Mouse (Mus musculus): ENCODE results near the gene Nrxn1.
"Not testable (repeated sequence)": the region's sequence is repeated elsewhere in the genome, so short reads cannot be mapped to it uniquely, and the experiment has no call there.

The Nrxn1 gene

DNA sequence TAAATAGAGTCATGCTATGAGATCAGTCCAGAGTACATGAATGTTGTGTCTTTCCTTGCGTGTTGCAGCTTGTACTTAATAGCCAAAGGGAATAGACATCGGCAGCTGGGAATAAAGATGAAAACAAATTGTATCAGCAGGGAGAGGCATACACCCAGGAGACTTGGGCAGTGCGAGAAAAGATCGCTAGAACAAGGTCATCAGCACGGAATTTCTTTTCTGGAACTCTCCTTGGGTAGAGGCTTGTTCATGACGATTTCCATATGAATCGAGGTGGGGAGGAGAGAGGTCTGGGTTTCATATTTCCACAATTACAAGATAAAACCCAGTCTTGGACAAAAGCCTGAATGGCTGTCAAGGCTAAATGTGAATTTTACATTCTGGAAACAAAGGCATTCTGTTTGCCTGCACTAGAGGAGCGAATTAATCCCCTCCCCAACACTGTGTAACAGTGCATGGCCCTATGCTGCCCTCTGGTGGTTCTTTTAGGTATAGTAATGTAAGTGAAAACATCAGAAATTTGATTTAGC lies 508.1 kb downstream of the Nrxn1 start:
- DNase-seq (ENCODE audit: inconsistent age in 2 of 2, low spot score in 1 of 2) = peak; percentile 11 to 83

DNA sequence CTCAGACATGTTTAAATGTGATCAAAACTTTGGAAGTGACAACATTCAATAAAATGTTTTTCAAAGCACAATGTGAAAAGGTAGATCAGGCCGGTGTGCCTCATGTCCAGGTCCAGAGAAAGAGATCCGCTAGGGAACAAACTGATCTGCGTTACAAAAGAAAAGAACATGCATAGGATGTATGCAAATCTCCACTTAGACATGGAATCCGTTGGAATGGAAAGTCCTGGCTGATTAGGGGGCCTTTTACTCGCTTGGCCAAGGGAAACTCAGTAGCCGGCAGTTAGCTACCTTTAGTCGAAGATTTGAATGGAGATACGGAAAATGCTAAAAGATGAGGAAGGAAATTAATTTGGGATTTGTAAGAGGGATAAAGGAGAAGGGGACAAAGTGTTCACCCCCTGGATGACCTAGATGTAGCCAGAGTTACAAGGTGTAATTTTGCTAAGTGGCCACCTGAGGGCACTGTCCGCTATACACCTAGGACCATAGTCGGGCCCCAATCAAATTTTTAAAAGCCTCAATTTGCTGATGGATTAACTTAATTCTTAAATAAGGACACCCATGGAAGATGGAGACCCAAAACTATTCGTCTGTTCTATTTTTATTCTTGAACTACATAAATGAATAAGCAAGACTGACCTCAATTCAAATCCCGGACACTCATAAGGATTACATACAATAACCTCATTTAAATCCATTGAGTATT lies 508.9 kb downstream of the Nrxn1 start:
- peak in 1 of 2 experiments; percentile 63 for DNase-seq (ENCODE audit: inconsistent age in 2 of 2, low spot score in 1 of 2)

DNA sequence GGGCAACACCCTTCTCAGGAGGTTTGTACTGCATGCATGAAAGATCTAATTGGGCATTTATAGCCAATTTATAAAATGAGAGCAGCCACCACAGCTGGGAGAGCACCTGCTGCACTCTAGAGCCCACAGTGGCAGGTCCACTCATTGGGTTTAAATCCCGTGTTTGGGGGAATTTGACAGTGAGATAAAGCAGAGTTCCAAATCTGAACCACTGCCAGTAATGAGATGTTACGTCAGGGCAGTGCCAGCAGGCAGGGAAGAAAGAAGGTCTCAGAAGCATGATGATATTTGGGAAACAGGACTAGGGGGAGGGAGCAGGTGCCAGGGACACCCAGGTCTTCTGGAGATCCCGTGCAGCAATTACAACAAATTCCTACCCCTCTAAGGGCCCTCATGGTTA lies 509.7 kb downstream of the Nrxn1 start:
- peak in 1 of 2 experiments; percentile 26 for DNase-seq (ENCODE audit: inconsistent age in 2 of 2, low spot score in 1 of 2)

DNA sequence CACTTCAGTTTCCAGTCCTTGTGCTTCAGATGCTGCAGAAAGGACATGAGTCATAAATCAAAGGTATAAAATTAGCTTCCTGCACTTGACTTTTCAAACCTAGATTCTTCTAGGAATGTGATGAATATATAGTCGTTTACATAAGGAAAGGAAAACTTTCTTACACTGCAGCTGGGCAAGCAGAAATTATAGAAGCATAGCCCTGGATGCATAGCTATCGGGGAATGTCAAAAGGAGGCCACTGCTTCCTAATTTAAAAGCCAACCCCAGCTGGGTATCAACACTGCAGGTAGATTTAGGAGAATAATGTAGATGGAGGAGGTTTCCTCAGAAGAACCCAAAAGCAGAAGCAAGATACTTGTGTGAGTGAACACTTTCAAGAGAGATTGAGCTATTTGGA lies 523.0 kb downstream of the Nrxn1 start:
- no peak for DNase-seq (ENCODE audit: inconsistent age in 2 of 2, low spot score in 1 of 2)

DNA sequence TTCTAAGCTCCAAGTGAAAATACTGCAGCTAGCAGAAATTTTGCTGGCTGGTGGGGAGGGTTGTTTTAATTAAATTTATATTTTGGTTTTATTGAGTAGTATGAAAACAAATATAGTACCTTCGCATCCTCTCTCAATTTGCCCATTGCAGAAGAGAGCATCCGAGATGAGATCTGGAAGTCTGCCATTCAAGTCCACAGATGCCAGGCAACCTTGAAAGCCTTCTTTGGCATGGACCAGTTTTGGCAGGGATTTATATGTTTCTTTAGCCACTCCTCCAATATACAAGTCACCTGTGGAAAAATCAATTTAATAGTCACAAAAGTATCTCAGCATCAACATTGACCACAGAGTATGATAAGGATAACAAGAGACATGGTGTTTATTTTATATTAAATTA lies 527.7 kb downstream of the Nrxn1 start:
- no peak for DNase-seq (ENCODE audit: inconsistent age in 2 of 2, low spot score in 1 of 2)

DNA sequence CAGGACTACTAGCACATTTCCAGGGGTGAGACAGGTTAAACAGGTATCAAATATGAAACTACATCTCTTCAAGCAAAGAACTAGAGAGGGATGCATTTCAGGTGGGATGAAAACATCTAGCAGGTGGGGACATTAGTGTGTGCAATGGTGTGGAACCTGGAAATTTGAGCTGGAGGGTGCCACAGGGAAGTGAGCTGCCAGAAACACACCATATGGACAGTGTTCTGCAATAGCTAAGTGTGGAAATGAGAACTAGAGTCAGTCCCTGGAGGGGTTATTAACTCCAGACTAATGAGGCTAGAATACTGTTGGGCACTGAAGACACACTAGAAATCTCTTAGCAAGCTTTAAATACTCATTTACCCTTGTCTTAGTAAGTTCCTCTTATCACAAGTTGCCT lies 536.5 kb downstream of the Nrxn1 start:
- no peak for DNase-seq (ENCODE audit: inconsistent age in 2 of 2, low spot score in 1 of 2)

DNA sequence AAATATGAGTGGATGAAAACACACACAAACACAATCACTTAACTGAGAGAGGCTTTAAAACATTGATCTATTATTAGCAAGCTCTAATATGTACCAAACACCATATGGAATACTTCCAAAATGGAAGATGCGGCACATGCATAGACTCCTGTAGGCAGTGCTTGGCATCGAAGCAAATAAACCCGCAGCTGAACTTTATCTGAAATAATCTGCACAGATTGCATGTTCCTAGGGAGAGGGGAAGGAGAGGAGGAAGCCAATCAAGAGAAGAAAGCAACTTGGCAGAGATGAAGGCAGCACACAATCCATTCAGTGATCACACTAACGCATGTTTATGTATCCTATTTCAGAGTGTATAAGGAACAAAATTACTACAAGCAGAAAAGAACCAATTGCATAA lies 542.5 kb downstream of the Nrxn1 start:
- DNase-seq (ENCODE audit: inconsistent age in 2 of 2, low spot score in 1 of 2) = no peak

DNA sequence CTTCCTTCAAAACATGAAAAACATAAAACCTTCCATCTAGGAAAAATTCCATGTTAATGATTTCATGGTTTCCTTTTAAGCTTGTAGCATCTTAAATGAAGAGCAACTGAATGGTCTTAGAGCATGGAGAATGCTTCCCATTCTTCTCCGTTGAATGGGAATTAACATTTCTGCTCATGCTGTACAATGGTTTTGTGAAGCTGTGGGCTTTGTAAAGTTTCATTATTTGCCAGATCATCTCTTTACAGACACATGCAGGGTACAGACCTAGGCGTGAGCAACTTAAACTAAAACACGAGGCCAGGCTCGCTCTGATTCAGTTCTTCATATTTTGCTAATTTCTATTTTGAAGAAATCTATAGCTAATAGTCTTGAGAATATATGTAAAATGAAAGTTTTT lies 546.1 kb downstream of the Nrxn1 start:
- DNase-seq (ENCODE audit: inconsistent age in 2 of 2, low spot score in 1 of 2) = no peak

DNA sequence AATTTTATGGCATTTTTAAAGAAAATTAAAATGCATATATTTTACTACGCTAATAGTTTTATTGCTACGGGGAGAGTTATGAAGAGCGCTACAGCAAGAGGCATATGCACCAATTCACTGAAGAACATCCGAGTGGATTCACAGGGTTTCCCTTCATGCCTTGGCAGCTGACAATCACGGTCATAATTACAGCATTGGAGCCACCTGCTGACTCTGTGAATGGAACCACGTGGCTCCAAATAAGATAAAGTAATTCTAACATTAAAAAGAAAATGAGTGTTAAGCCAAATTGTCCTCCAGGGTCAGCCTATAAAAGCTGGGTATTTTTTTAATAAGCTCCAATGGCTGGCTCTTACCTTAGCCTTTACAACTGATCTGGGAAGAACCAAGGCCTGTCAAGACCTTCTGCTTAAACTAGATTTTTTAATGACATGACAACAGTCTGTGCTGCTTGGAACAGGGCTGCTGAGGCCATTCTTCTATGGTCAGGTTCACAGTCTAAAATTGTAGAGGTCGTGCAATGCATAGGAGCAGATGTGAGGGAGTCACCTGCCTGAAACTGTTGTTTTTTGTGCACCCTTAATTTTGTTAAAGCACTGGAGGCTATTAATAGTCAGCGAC lies 548.1 kb downstream of the Nrxn1 start:
- DNase-seq (ENCODE audit: inconsistent age in 2 of 2, low spot score in 1 of 2) = no peak

DNA sequence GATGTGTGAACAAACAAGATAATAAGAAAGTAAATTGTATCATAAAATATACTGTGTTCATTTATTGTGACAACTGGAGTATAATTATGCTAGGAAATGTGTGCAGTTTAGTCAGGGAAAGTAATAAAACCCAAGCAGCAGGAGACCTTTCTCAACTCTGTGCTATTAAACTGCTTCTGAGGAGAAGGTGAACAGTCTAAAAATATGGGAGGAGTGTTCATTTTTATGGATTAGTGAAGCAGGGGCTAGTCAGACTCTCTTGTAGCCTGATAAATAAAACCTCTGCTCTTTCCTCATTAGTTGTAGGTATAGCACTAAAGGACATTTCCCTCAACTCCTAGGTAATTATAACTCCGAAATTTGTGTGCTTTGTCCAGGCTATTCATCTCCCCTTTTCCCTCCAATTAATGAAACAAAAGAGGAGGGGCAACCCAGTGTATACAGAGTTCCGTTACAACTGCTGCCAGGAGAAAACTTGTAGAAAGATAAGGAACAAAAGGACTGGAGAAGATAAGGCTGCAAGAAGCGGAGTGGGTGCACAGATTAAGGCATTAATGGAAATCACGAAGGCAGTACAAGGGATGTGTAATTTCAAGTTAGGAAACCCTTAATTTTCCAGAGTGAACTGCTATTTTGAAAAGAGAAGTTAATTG lies 548.8 kb downstream of the Nrxn1 start:
- DNase-seq (ENCODE audit: inconsistent age in 2 of 2, low spot score in 1 of 2) = no peak

DNA sequence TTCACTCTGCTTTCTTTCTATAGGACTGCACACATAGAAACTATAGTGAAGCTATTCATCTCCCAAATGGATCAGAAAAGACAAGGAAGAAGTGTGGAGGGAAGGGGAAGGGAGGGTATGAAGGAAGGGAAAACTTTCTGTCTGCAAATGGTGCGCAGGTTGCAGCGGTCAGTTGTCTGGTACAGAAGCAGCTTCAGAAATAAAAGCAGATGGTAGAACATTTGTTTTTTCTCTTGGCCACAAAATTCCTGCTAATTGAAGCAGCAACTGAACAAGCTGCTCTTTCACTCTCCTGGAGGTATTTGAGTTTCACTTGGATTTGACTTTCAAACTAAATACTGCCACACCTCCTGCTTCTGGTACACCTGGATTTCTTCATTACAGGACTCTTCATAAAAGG lies 561.4 kb downstream of the Nrxn1 start:
- no peak for DNase-seq (ENCODE audit: inconsistent age in 2 of 2, low spot score in 1 of 2)

DNA sequence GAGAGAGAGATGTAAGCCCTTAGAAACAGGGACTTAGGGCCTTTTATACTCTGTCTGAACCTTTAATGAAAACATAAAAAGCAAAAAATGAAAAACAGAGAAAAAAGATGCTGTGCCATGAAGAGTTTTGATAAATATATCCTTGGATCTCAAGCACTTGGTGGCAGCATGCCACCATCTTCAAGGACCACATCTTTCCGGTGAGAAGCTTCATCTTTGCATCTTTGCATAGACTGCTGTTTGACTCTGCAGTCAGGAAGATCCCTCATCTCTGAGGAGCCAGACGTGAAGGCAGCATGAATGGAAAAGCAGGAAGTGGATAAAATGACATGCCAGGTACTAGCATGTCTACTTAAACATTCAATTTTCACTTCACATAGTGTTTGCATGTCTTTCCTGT lies 586.8 kb downstream of the Nrxn1 start:
- no peak for DNase-seq (ENCODE audit: inconsistent age in 2 of 2, low spot score in 1 of 2)

DNA sequence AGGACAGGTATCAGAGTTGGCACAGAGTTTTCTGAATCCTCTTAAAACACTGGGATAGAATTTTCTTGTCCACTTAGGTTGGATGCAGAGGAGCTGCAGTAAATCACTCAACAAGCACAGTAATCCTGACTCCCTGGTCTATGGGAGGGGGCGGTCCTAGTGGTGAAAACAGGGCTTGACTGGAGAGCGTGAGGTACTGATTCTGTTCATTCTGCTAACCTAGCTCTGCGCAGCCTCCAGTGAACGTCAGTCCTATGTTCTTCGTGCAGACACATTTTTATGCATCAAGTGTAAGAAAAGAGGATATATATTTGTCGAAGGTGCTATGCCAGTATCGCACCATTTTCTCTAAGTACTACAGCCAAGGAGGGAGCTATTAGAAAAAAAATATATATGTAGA lies 588.9 kb downstream of the Nrxn1 start:
- not testable (repeated sequence) for DNase-seq (ENCODE audit: inconsistent age in 2 of 2, low spot score in 1 of 2)

DNA sequence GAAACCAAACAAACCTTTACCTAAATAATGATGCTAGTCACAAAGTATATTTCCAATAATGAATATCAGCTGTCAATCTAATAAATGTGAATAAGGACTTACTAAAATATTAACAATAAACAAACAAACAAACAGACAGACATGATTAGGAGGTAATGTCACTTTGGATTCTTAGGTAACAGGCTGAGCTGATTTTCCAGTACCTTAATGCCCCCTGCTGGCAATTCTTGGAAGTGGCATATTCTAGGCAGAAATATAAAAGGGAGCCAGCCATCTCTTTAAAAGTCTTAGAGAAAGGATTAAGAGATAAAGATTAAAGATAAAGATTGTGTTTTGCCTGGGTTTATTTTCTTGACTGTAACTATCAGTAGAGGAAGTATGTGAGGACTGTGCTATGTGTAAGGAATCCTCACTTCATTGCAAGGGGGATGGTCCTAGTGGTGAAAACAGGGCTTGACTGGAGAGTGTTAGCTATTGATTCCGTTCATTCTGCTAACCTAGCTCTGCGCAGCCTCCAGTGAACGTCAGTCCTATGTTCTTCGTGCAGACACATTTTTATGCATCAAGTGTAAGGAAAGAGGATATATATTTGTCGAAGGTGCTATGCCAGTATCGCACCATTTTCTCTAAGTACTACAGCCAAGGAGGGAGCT lies 591.7 kb downstream of the Nrxn1 start:
- peak; percentile 16 to 76 for DNase-seq (ENCODE audit: inconsistent age in 2 of 2, low spot score in 1 of 2)

DNA sequence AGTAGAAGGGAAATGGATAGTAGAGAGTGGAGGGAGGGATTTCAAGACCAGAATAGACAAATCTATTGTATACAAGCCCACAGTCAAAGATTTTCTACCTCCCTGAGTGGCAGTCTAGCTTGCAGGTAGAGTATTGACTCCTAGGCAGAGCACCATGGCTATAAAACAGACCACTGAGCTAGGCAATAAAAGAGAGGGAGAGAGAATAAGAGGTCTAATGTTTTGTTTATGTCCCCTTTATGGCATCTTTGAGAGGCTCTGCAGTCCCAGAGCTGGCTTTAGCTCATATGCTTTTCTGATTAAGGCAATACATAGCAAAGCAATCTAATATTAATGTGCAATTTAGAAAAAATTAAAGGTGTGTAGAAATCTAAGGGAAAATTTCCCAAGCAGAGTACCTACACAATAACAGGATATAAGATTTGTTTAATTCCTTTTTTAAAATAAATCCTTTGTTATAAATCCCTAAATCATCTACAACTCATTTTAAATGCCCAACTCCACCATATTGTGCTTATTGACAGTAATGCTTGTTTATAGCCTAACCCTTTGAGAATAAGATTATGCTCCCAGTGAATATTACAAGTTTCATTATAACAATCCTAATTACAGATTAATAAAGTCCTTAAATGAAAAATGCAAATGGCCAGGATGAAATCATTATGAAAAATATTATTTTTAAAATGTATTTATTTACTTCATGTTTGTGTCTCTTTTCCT lies 613.2 kb downstream of the Nrxn1 start:
- no peak for DNase-seq (ENCODE audit: inconsistent age in 2 of 2, low spot score in 1 of 2)

DNA sequence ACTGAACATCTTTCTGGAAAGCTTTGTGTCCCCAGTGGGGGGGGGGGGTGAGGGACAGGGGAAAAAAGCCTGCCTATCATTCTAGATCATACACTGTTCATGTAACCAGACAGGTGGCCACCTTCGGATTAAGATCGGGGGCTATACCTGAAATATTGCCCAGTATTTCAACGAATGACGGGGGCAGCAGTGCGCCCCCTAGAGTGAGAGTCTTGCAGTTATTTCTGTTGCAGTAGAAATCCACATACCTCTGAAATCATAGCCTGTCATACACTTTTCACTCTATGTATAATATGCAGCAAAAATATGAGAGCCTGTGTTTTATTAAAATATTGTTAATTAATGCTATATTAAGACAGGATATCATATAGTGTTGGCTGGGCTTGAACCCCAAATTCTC lies 636.1 kb downstream of the Nrxn1 start:
- DNase-seq (ENCODE audit: inconsistent age in 2 of 2, low spot score in 1 of 2) = no peak

DNA sequence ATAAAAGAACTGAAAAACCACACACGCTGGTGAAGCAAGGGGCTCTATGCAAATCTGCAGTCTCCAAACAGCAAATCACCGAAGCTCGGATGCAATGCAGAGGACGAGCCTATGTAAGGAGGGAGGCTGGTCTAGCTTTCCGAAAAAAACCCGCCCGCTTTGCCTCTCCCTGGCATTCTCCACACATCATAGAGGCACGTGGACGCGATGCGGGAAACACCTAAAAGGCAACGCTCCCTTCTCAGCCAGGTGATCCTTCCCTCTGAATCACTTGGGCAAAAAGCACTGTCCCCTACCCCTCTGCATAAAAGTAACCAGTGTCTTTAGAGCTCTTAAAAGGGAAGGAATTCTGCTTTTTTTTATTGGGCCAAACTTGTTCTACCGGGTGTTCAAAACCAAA lies 637.0 kb downstream of the Nrxn1 start:
- peak in 1 of 2 experiments; percentile 22 for DNase-seq (ENCODE audit: inconsistent age in 2 of 2, low spot score in 1 of 2)

DNA sequence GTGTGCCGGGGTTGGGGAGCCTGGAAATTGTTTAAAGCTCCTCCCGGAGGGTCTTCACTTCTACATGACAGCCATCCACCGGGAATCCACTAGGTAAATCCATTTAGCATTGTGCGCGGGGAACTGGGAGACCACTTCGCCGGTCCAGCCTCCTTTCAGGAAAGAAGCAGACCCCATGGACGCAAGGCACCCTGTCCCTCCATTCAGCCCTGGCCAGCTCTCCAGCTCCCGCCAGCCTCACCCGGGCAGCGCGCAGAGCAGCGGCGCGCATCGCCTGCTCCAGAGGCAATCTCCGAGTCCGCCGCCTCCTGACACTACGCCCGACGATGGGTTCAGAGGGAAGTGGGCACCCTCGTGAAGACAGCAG lies 637.5 kb downstream of the Nrxn1 start:
- peak in 1 of 2 experiments; percentile 22 for DNase-seq (ENCODE audit: inconsistent age in 2 of 2, low spot score in 1 of 2)

DNA sequence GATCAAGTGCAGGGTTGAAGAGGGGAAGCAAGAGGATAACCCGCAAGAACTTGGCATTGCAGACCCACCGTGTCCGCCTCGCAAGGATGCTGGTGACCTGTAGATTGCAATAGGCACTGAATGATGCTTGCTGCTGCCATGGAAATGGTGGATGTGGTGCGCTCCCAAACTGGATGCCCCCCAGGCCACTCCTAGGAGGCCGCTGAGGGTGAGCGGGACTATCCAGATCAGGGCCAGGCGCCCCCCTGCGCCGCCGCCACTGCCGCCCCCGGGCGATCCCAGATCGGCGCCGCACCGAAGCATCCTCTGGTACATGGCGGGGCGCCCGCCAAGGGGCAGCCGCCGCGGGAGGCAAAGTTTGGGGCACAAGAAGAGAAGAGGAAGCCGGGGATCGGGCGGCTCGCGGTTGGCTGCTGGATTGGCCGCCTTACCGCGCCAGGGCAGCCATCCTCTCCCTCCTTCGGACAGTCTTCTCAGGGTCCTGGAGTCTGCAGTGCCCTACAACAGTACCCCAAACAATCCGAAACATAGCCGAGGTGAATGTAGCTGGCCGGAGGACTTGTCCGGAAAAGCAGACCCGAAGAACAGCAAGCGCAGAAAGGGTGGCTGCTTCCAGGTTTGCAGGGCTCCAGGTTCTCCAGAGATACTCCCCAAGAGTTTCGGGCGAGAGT lies 638.0 kb downstream of the Nrxn1 start:
- DNase-seq (ENCODE audit: inconsistent age in 2 of 2, low spot score in 1 of 2) = no peak

DNA sequence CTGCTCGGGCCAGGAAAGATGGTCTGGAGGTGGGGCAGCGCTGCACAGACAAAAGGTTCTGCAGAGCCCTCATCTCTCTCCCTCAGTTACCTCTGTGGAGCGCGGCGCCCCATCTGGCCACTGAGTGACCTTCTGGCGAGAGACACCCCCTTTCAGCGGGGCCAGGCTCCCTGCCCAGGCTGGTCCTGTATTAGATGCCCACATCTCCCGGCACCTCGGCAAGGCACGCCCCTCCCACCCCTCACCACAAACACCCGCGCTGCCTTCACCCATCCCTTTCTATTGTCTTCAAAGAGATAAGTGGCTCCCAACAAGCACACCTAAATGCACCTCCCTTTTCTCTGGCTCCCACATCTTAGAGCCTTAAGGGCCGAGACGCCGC lies 638.5 kb downstream of the Nrxn1 start:
- no peak for DNase-seq (ENCODE audit: inconsistent age in 2 of 2, low spot score in 1 of 2)

DNA sequence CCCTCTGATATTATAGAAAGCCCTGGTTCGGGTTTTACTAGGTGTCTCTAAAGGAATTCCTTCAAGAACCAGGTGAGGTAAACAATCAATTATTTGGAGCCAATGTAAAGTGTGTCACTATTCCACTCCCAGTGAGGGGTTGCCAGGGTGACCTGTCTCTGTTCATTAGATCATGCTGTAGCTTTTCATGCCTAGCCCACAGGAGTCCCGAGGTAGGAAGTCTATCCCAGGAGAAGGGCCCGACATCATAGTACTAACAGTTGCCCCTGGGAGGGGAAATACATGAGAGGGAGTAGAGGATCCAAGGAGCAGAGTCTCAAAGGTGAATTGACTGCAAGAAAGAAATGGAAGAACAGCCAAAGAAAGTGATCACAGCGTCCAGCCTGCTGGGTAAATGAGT lies 639.6 kb downstream of the Nrxn1 start:
- DNase-seq (ENCODE audit: inconsistent age in 2 of 2, low spot score in 1 of 2) = no peak

All from adrenal gland, adult (tissue).